Mouse (Mus musculus) myocyte (in vitro differentiated cells): ENCODE results near the gene Dhh. TPM values are rescaled to one million over a fixed set of nuclear protein-coding genes. Genes with fewer than 3 reads are reported as not detected.

ENCODE experiments used
- H3K27me3 ChIP-seq: one replicate; pipeline ENCODE4 v1.6.1; 2011; ENCODE audit not compliant: control insufficient read depth, insufficient read depth, insufficient read length
- H3K36me3 ChIP-seq: one replicate; pipeline ENCODE4 v1.6.1; 2011; ENCODE audit not compliant: control insufficient read depth, insufficient read depth
- H3K4me2 ChIP-seq: one replicate; pipeline ENCODE4 v1.6.1; 2011; ENCODE audit warnings: low read depth, control low read depth
- H3K4me3 ChIP-seq: one replicate; pipeline ENCODE4 v1.5.1; 2011; ENCODE audit warnings: mild to moderate bottlenecking, control low read depth, moderate library complexity
- H3K79me2 ChIP-seq: one replicate; pipeline ENCODE4 v1.6.1; 2011; ENCODE audit not compliant: control insufficient read depth, insufficient read depth
- H3ac ChIP-seq: one replicate; pipeline ENCODE4 v1.6.1; 2011; ENCODE audit not compliant: control insufficient read depth, insufficient read length
- CEBPB ChIP-seq: IDR thresholded peaks from 2 replicates; pipeline ENCODE4 v1.6.1; 2011; ENCODE audit warnings: mild to moderate bottlenecking, moderate library complexity; ENCODE audit not compliant: poor library complexity, insufficient read depth, severe bottlenecking
- E2F4 ChIP-seq: IDR thresholded peaks from one replicate; pipeline ENCODE4 v1.6.1; 2011; ENCODE audit warnings: mild to moderate bottlenecking, control low read depth, moderate library complexity; ENCODE audit not compliant: insufficient read depth
- MAX ChIP-seq: IDR thresholded peaks from one replicate; pipeline ENCODE4 v1.6.1; 2011; ENCODE audit warnings: low read depth, mild to moderate bottlenecking, control low read depth
- MYOD1 ChIP-seq, 3 experiments: IDR thresholded peaks; one replicate each; pipeline ENCODE4 v1.6.1; 2011; ENCODE audit warnings: control low read depth in 2 of 3, low read depth in 2 of 3, mild to moderate bottlenecking in 2 of 3, moderate library complexity in 1 of 3; ENCODE audit not compliant: insufficient read length in 2 of 3, control insufficient read depth in 1 of 3
- MYOG ChIP-seq, 3 experiments: IDR thresholded peaks; one replicate each; pipeline ENCODE4 v1.6.1; 2011; ENCODE audit warnings: control low read depth in 2 of 3, low read depth in 2 of 3, mild to moderate bottlenecking in 2 of 3; ENCODE audit not compliant: insufficient read length in 2 of 3, control insufficient read depth in 1 of 3, insufficient read depth in 1 of 3
- POLR2A ChIP-seq: IDR thresholded peaks from one replicate; pipeline ENCODE4 v1.6.1; 2011; ENCODE audit warnings: low read depth, mild to moderate bottlenecking, control low read depth, moderate library complexity; ENCODE audit not compliant: insufficient read length
- POLR2AphosphoS2 ChIP-seq: IDR thresholded peaks from one replicate; pipeline ENCODE4 v1.6.1; 2011; ENCODE audit warnings: low read depth, control low read depth; ENCODE audit not compliant: insufficient read length
- REST ChIP-seq: IDR thresholded peaks from one replicate; pipeline ENCODE4 v1.6.1; 2011; ENCODE audit warnings: mild to moderate bottlenecking, control low read depth, moderate library complexity; ENCODE audit not compliant: insufficient read depth, insufficient read length
- SRF ChIP-seq: IDR thresholded peaks from one replicate; pipeline ENCODE4 v1.6.1; 2011; ENCODE audit warnings: low read depth; ENCODE audit not compliant: control insufficient read depth, insufficient read length
- TCF12 ChIP-seq: IDR thresholded peaks from one replicate; pipeline ENCODE4 v1.6.1; 2011; ENCODE audit warnings: mild to moderate bottlenecking, control low read depth; ENCODE audit not compliant: poor library complexity, insufficient read depth, severe bottlenecking
- TCF3 ChIP-seq: IDR thresholded peaks from one replicate; pipeline ENCODE4 v1.6.1; 2011; ENCODE audit warnings: low read depth, control low read depth; ENCODE audit not compliant: insufficient read length
- USF1 ChIP-seq: IDR thresholded peaks from one replicate; pipeline ENCODE4 v1.6.1; 2011; ENCODE audit warnings: low read depth, mild to moderate bottlenecking, control low read depth, moderate library complexity
- polyA plus RNA-seq: library from polyadenylated mRNA; unstranded; fragments of >200 nt; fragmentation: generic; extraction: Trizol; gene quantifications from one replicate; pipeline ENCODE4 v1.2.1, GENCODE M21; 2012; ENCODE audit warnings: missing spikeins

Dhh gene
- polyA plus RNA-seq, 1 experiment: 0.11 TPM

- Histone ChIP-seq H3K79me2 (peaks cover 14% of the 10 kb centered on the region), H3K27me3 (no peaks in the 10 kb centered on the region), H3K4me3 (no peak overlapping the region), H3K36me3 (peaks cover 59% of the 10 kb centered on the region), H3ac (no peak overlapping the region), H3K4me2 (no peak overlapping the region)
- TF ChIP-seq SRF (no peak), E2F4 (no peak)
Measured at GRCm38 (mm10) chr15:98851229-98851818, 47.0 kb downstream of the Dhh start.

- no peak overlapping the region for H3K4me3 ChIP-seq
- no peak overlapping the region for H3K4me2 ChIP-seq
- peaks cover 55% of the 10 kb centered on the region for H3K36me3 ChIP-seq
- H3K79me2 ChIP-seq: peaks cover 14% of the 10 kb centered on the region
- H3ac ChIP-seq: no peak overlapping the region
- no peaks in the 10 kb centered on the region for H3K27me3 ChIP-seq
- no peak for TF ChIP-seq USF1
- no peak for TF ChIP-seq SRF
- TF ChIP-seq TCF12: no peak
Measured at GRCm38 (mm10) chr15:98850668-98851067, 47.7 kb downstream of the Dhh start.

GRCm38 (mm10) chr15:98849956-98850600, 48.3 kb downstream of the Dhh start:
- TF ChIP-seq POLR2A (no peak), POLR2AphosphoS2 (peak; percentile 26), REST (no peak), USF1 (no peak), TCF3 (no peak)
- Histone ChIP-seq H3K36me3 (peaks cover 55% of the 10 kb centered on the region), H3K4me3 (no peak overlapping the region), H3K27me3 (no peaks in the 10 kb centered on the region), H3K4me2 (no peak overlapping the region), H3ac (no peak overlapping the region), H3K79me2 (peaks cover 14% of the 10 kb centered on the region)

GRCm38 (mm10) chr15:98849165-98849564, 49.2 kb downstream of the Dhh start:
- Histone ChIP-seq H3K36me3 (peaks cover 62% of the 10 kb centered on the region), H3K4me2 (no peak overlapping the region), H3K79me2 (peaks cover 14% of the 10 kb centered on the region), H3K4me3 (no peak overlapping the region), H3ac (no peak overlapping the region), H3K27me3 (no peaks in the 10 kb centered on the region)
- TF ChIP-seq POLR2A (peak; percentile 5), TCF3 (no peak), TCF12 (no peak), MYOG (IDR thresholded peaks at IDR 0.05; ENCODE audit: control insufficient read depth in 1 of 3, insufficient read depth in 1 of 3, insufficient read length in 2 of 3, low read depth in 2 of 3) (no peak), SRF (no peak), MYOD1 (IDR thresholded peaks at IDR 0.05; ENCODE audit: control insufficient read depth in 1 of 3, insufficient read length in 2 of 3, low read depth in 2 of 3) (no peak), MAX (no peak), CEBPB (no peak), POLR2AphosphoS2 (peak; percentile 26), E2F4 (no peak), REST (no peak), USF1 (no peak)

- Histone ChIP-seq H3K4me3 (no peak overlapping the region), H3ac (no peak overlapping the region), H3K27me3 (no peaks in the 10 kb centered on the region), H3K79me2 (peaks cover 14% of the 10 kb centered on the region), H3K36me3 (peaks cover 55% of the 10 kb centered on the region), H3K4me2 (no peak overlapping the region)
- TF ChIP-seq TCF12 (no peak), MYOG (IDR thresholded peaks at IDR 0.05; ENCODE audit: control insufficient read depth in 1 of 3, insufficient read depth in 1 of 3, insufficient read length in 2 of 3, low read depth in 2 of 3) (no peak), REST (no peak), POLR2A (no peak), MYOD1 (IDR thresholded peaks at IDR 0.05; ENCODE audit: control insufficient read depth in 1 of 3, insufficient read length in 2 of 3, low read depth in 2 of 3) (no peak)
Measured at GRCm38 (mm10) chr15:98846140-98846539, 52.2 kb downstream of the Dhh start.
